Comparison of ENCODE assay signal across 8 mouse cellular contexts in genomic region chr16:31429471-31430155, GRCm38 (mm10). TPM values are rescaled to one million over a fixed set of nuclear protein-coding genes. Genes with fewer than 3 reads are reported as not detected.
DNase-seq lines count a peak whose midpoint lies in the region; ATAC-seq lines count a peak whose summit lies in the region.

No protein-coding gene starts in this region.

- peak; percentile 97 for ATAC-seq in hindbrain, embryonic 13.5 days (ENCODE audit: low FRiP score)

- H3K27me3 ChIP-seq in hindbrain, embryonic 13.5 days: peaks cover 18% of the 10 kb centered on the region

- H3K36me3 ChIP-seq in hindbrain, embryonic 13.5 days: no peaks in the 10 kb centered on the region

- peak overlapping the region; percentile 73 for H3K4me2 ChIP-seq in hindbrain, embryonic 13.5 days

- H3K4me3 ChIP-seq in hindbrain, embryonic 13.5 days: peak overlapping the region; percentile 71

- H3K27ac ChIP-seq in hindbrain, embryonic 13.5 days: peak overlapping the region; percentile 98

- H3K4me1 ChIP-seq in hindbrain, embryonic 13.5 days (replicated peaks): peaks cover 44% of the 10 kb centered on the region

- H3K9ac ChIP-seq in hindbrain, embryonic 13.5 days: peak overlapping the region; percentile 89

- peak; percentile 85 for DNase-seq in T-cell, adult 2 months (ENCODE audit: low spot score)
- DNase-seq in cerebellum, postnatal 36 days: peak; percentile 91 to 96
- DNase-seq in frontal cortex, postnatal 25 days (ENCODE audit: low spot score in 2 of 2): peak; percentile 84 to 92
- peak; percentile 96 to 97 for DNase-seq in layer of hippocampus, postnatal 14 days (ENCODE audit: low spot score in 2 of 2)
- DNase-seq in lung, postnatal 10 days: peak; percentile 92
- DNase-seq in ovary, postnatal 36 days (ENCODE audit: low spot score): peak; percentile 83
- DNase-seq in thymus, postnatal 14 days: peak; percentile 91

- no peaks in the 10 kb centered on the region for H3K9me3 ChIP-seq in hindbrain, embryonic 13.5 days

- under 1% methylated on average over 49 of the region's 49 CpGs for WGBS in hindbrain, embryonic 13.5 days

RNA-seq across cellular contexts. Expression of gene Bdh1, which starts 7.5 kb away (rescaled TPM):
- polyA plus RNA-seq in hindbrain, embryonic 13.5 days (2015; fragmentation: Nextera tagmentation; extraction: Ambion mirVana): 76.1 and 90.8 TPM in 2 replicates
- total RNA-seq in layer of hippocampus, postnatal 14 days (2021): 100 to 1,000 TPM; 206 to 224 TPM

Comparison
In these comparisons a context has a peak if more than half of its experiments do, and no peak if none do; other contexts are left out.
1. Peak in every context shown above with its lines: DNase-seq, ATAC-seq, H3K4me3 ChIP-seq and H3K27ac ChIP-seq.